Mouse (Mus musculus): ENCODE data around the gene Cga. TPM values are rescaled to one million over a fixed set of nuclear protein-coding genes. Genes with fewer than 3 reads are reported as not detected.
"Not testable (repeated sequence)": the region's sequence is repeated elsewhere in the genome, so short reads cannot be mapped to it uniquely, and the experiment has no call there.

The Cga gene
- polyA plus RNA-seq, 1 experiment = not detected

DNA sequence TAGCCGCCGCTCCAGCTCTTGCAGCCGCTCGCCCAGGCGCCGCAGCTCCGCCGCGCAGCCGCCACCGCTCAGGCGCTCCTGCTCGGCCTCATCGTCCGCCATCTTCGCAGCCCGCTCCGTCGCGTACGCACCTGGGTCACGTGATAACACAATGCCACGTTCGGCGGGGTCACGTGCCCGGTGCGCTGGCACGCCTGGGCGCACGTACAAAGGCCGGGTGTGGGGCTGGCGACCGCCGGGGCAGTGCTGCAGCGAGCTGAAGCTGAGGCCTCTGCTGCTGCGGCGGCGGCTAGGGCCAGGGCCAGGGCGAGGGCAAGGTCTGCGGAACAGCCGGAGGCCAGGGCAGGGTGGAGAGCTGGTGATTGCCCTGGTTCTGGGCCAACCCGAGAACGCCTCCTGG, 10.8 kb upstream of the Cga start, which contains the start of gene Zfp292:
Gene Zfp292, minus strand, starts transcription at position 143 of the 400 bp plus-strand sequence.
- Histone ChIP-seq H3K4me1 (ENCODE audit: control insufficient read depth, insufficient read depth, insufficient read length, low read length) (peaks cover 3% of the 10 kb centered on the region), H3K27ac (replicated peaks; ENCODE audit: low read depth, low read length) (peak within 1 kb of the TSS; percentile 82), H3K4me3 (ENCODE audit: insufficient read depth, low read depth, low read length) (peak within 1 kb of the TSS; percentile 93)

DNA sequence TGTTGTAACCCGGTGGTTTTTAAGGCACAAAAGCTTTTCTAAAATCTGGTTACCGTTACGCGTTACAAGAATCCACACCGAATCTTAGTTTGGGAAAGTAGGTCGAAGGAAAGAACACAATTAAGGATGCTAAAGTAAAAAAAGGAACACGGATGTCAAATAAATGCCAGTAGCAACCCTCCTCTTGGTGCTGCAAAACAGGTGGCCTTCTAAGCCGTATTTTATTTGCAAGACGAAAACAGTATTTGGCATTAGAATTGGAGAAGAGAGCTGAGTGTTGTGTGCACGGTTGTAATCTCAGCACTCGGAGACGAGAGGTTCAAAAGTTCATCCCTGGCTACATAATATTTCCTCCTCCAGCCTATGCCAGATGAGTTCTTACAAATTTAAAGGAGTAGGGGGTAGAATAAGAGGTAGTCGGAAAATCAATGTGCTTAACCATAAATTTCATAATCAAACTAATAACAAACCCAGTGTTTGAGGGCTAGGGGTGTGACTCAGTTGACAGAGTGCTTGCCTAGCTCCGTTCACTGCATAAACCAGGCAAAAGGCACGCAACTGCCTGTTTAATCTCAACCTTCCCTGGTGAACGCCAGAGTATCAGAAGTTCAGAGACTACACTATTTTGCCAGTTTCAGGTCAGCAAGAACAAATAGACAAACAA, 10.1 kb upstream of the Cga start:
- Histone ChIP-seq H3K4me1 (ENCODE audit: control insufficient read depth, insufficient read depth, insufficient read length, low read length) (peaks cover 3% of the 10 kb centered on the region), H3K27ac (replicated peaks; ENCODE audit: low read depth, low read length) (peak overlapping the region; percentile 82)

DNA sequence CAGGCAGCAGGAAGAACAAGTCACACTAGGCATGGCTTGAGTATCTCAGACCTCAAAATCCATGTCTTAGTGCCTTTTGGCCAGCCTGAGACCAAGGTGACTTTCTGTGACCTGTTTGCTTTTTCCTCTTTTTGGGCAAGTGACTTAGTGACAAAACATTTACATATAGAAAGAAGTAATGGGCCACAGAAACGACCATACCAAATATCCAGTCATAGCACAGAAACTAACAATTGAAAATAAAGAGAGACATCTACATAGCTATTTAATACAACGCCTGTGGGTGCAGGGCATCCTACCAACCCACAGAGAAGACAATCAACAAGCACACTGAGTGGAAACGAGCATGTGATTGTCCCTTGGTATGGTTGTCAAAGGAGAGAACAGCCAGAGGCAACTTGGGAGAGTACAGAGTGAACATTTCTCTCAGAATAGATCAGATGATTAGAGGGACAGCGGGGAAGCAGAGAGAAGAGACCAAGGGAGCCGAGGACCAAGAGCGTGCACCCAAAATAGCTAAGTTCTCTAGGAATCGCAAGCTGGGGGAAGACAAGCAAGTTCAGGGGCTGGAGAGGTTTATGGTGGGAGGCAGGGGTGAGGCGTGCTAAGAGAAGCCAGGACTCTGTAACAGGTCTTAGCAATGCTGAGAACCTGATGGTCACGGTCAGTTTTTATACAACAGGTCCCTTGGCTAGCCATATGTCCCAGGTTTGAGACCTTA, 7.8 kb upstream of the Cga start:
- peaks cover 3% of the 10 kb centered on the region; the same call in 1 of the 2 replicates for H3K4me1 ChIP-seq (ENCODE audit: control insufficient read depth, insufficient read depth, insufficient read length, low read length)
- H3K4me3 ChIP-seq (ENCODE audit: insufficient read depth, low read depth, low read length) = peak overlapping the region; percentile 78
- H3K27ac ChIP-seq (replicated peaks; ENCODE audit: low read depth, low read length) = 0 out of 2 replicates have a peak overlapping the region, but pooled peaks have one; percentile 15

More for the DNA sequence above, 10.1 kb upstream of the Cga start:
- H3K4me3 ChIP-seq (ENCODE audit: insufficient read depth, low read depth, low read length) = peak overlapping the region; percentile 93

DNA sequence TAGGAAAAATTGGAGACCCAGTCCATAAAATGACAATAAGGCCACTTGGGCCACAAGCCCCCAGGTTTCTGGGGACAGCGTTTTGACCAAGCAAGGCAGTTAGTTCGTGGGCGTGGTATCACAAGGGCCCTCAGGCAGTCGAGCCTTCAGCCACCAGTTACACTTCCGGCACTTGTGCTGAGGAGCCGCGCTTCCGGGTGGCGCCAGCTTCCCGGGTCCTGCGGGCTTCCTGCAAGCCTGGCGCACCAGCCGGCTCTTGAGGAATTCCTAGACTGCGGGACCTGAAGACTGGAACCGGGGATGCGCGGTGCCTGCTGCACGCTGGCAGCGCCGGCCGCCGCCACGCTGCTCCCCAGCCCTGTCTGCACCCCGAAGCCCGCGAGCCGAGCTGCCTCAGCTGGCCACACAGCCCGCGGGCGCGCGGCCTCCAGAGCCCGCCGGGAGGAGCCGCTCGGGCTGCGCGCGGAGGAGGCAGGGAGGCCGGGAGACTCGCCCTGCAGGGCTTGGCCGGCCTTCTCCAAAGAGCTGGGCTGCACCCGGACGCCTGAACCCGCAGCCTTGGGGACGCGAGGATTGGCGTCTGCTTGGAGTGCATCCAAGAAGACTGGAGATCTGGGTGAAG, 7.0 kb upstream of the Cga start:
- Histone ChIP-seq H3K27ac (replicated peaks; ENCODE audit: low read depth, low read length) (0 out of 2 replicates have a peak overlapping the region, but pooled peaks have one; percentile 15), H3K4me3 (ENCODE audit: insufficient read depth, low read depth, low read length) (peak overlapping the region; percentile 78), H3K4me1 (ENCODE audit: control insufficient read depth, insufficient read depth, insufficient read length, low read length) (no peaks in the 10 kb centered on the region)

DNA sequence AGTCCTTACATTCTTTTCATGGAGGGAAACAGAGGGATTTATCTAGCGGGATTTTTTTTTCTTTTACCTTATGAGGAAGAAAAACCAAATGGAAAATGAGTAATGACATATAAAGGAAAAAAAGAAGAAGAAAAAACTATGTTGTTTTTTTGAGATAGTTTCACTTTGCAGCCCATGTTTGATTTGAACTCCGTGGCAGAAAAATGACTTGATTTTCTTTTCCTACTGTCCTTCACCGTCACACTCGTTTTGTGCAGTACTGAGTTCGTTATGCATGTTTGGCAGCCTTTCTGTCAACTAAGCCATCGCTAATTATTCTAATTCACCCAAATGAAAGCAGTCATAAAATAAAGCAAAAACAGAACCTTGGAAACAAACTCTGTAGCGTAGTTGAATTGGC, 6.3 kb upstream of the Cga start:
- no peak overlapping the region for H3K27ac ChIP-seq (replicated peaks; ENCODE audit: low read depth, low read length)
- peak overlapping the region; percentile 78 for H3K4me3 ChIP-seq (ENCODE audit: insufficient read depth, low read depth, low read length)
- no peaks in the 10 kb centered on the region for H3K4me1 ChIP-seq (ENCODE audit: control insufficient read depth, insufficient read depth, insufficient read length, low read length)

DNA sequence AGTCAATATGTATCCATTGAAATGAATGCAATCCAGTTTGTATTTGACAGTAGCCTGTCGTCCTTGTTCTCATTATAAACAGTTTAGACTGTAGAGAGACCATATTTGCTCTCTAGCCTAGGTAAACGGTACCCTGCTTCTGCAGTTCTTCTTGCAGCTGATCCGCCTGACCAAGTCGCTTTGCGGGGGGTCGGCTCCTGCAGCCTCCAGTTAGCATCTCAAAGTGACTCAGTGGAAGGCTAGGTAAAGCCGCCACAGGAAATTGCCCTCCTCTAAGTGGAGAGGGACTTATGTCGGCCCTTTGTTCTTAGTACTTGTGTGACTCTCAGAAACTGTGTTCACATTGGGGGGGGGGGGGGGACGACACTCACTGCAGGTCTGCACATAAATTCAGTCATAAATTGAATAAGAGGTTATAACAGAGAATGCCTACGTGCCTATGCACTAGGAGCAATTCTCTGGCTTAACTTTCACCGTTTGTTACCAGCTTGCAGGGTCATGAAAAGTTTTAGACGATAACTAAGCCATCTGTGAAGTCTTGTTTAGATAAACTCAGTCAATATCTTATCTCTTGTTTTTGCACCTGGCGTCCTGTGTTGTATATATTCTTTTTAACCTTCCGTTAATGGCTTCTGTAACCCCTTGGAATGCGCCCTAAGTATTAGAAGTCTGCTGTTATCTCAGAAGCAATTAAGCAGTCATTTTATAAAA, 4.3 kb upstream of the Cga start:
- Histone ChIP-seq H3K4me1 (ENCODE audit: control insufficient read depth, insufficient read depth, insufficient read length, low read length) (no peaks in the 10 kb centered on the region), H3K27ac (replicated peaks; ENCODE audit: low read depth, low read length) (no peak overlapping the region), H3K4me3 (ENCODE audit: insufficient read depth, low read depth, low read length) (no peak overlapping the region)

DNA sequence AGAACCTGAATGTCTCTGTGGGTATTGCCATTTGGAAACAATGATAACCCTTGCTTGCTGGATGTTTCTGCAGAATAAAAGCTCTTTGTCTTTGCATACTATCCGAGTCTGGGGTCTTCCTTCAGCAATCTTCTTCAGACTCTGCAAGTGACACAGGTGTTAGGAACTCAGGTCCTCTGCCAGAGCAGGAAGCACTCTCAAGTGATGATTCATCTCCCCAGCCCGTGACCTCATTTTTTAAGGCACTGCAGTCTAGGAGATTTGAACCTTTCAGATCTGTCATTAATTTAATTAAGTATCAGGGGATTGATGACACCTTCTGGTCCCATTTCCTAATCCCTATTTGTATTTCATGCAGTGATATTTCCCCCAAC, 3.8 kb upstream of the Cga start:
- H3K4me1 ChIP-seq (ENCODE audit: control insufficient read depth, insufficient read depth, insufficient read length, low read length) = no peaks in the 10 kb centered on the region

DNA sequence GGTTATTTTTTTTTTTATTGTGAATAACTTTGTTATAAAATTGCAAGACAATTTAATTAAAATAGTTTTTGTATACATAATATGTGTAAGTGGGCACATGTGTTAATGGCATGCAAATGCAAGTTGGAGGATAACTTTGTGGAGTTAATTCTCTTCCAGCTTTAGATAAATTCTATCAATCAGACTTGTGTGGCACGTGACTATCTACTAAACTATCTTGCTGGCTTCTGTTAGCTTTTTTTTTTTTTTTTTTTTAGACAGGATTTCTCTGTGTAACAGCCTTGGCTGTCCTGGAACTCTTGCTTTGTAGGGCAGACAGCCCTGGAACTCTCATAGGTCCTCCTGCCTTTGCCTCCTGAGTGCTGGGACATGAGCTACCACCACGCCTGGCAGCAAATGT, 4.9 kb downstream of the Cga start:
- Histone ChIP-seq H3K4me1 (ENCODE audit: control insufficient read depth, insufficient read depth, insufficient read length, low read length) (no peaks in the 10 kb centered on the region), H3K27ac (replicated peaks; ENCODE audit: low read depth, low read length) (no peak overlapping the region), H3K4me3 (ENCODE audit: insufficient read depth, low read depth, low read length) (no peak overlapping the region)

More for the DNA sequence above, 3.8 kb upstream of the Cga start:
- H3K4me3 ChIP-seq (ENCODE audit: insufficient read depth, low read depth, low read length) = no peak overlapping the region
- no peak overlapping the region for H3K27ac ChIP-seq (replicated peaks; ENCODE audit: low read depth, low read length)

DNA sequence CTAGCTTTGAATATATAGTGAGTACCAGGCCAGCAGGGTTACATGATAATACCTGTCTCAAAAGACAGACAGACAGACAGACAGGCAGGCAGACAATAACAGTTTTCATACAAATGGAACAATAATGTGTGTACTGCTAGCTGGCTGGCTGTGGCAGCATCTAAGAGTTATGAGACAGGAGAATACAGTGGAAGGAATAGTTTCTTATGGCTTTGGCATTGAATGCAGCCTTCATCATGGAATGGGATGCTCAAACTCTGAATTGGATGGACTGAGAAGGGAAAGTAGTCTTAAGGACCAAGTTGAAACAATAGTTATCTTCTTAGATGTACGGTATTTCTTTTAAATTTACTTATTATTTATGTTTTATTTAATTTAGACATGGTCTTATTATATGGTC, 5.7 kb downstream of the Cga start:
- H3K4me1 ChIP-seq (ENCODE audit: control insufficient read depth, insufficient read depth, insufficient read length, low read length) = no peaks in the 10 kb centered on the region
- H3K4me3 ChIP-seq (ENCODE audit: insufficient read depth, low read depth, low read length) = no peak overlapping the region
- no peak overlapping the region for H3K27ac ChIP-seq (replicated peaks; ENCODE audit: low read depth, low read length)

DNA sequence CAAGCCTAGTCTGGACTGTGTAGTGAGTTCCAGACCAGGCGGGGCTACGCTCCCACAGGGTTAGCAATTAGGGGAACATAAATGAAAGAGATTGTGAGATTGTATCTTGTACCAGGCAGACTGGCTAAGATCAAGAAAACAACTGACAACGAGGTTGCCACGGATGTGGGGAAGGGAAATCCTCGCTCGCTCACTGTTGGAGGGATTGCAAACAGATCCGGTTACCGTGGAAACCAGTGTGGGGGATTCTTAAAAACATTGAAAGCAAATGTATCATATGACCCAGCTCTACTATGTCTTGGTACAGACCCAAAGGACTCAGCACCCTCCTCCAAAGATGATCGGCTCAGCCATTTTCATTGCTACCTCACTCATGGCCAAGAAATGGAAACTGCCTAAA, 6.6 kb downstream of the Cga start:
- H3K4me1 ChIP-seq (ENCODE audit: control insufficient read depth, insufficient read depth, insufficient read length, low read length) = no peaks in the 10 kb centered on the region
- no peak overlapping the region for H3K4me3 ChIP-seq (ENCODE audit: insufficient read depth, low read depth, low read length)
- no peak overlapping the region for H3K27ac ChIP-seq (replicated peaks; ENCODE audit: low read depth, low read length)

DNA sequence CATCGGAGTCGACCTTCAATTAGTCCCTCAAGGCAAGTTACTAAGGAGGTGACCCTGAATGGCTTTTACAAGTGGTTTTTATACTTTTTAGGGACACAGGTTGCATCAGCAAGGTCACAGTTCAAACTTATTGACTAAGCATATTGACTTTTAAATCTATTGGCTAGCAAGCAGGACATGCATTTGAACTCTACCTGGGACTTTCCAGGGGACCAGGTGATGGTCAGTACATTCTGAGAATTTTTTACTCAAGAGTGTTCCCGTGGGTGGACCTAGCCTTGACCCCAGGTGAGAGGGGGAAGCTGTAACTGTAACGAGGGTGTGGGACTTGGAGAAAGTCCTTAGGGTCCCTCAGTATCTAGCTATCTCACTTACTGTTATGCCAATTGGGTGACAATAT, 7.6 kb downstream of the Cga start:
- Histone ChIP-seq H3K4me3 (ENCODE audit: insufficient read depth, low read depth, low read length) (no peak overlapping the region), H3K27ac (replicated peaks; ENCODE audit: low read depth, low read length) (no peak overlapping the region), H3K4me1 (ENCODE audit: control insufficient read depth, insufficient read depth, insufficient read length, low read length) (no peaks in the 10 kb centered on the region)

DNA sequence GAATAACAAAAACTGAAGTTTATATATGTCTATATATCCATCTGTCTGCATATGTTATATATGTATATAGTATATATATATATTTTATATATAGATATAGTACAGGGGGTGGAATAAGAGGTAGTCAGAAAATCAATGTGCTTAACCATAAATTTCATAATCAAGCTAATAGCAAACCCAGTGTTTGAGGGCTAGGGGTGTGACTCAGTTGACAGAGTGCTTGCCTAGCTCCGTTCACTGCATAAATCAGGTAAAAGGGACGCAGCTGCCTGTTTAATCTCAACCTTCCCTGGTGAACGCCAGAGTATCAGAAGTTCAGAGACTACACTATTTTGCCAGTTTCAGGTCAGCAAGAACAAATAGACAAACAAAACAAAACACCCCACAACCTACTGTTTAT, 8.0 kb downstream of the Cga start:
- not testable (repeated sequence) for H3K4me1 ChIP-seq (ENCODE audit: control insufficient read depth, insufficient read depth, insufficient read length, low read length); H3K4me3 ChIP-seq (ENCODE audit: insufficient read depth, low read depth, low read length); H3K27ac ChIP-seq (replicated peaks; ENCODE audit: low read depth, low read length)

DNA sequence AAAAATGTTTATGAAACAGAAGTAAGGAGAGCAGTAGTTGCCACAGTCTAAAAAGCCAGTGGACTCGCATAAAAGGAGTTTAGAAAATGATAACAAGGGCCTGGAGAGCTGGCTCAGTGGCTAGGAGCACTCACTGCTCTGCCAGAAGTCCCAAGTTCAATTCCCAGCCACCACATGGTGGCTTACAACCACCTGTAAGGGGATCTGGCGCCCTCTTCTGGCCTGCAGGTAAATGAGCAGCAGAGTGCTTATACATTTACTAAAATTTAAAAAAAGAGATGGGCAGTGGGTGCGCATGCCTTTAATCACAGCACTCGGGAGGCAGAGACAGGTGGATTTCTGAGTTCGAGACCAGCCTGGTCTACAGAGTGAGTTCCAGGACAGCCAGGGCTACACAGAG, 11.8 kb downstream of the Cga start:
- H3K4me3 ChIP-seq (ENCODE audit: insufficient read depth, low read depth, low read length) = no peak overlapping the region
- no peak overlapping the region for H3K27ac ChIP-seq (replicated peaks; ENCODE audit: low read depth, low read length)
- H3K4me1 ChIP-seq (ENCODE audit: control insufficient read depth, insufficient read depth, insufficient read length, low read length) = no peaks in the 10 kb centered on the region

DNA sequence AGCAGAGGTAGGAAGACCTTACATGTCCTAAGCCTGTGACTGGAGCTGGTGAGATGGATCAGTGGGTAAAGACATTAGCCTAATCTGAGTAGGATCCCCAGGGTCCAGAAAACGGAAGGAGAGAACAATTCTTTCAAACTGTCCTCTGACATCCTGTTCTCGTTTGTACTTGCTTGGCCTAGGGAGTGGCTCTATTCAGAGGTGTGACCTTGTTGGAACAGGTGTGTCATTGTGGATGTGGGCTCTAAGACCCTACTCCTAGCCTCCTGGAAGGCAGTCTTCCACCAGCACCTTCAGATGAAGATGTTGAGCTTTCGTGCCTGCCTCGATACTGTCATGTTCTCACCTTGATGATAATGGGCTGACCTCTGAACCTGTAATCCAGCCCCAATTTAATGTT, 12.6 kb downstream of the Cga start:
- H3K4me3 ChIP-seq (ENCODE audit: insufficient read depth, low read depth, low read length) = no peak overlapping the region
- H3K27ac ChIP-seq (replicated peaks; ENCODE audit: low read depth, low read length) = no peak overlapping the region
- H3K4me1 ChIP-seq (ENCODE audit: control insufficient read depth, insufficient read depth, insufficient read length, low read length) = no peaks in the 10 kb centered on the region

DNA sequence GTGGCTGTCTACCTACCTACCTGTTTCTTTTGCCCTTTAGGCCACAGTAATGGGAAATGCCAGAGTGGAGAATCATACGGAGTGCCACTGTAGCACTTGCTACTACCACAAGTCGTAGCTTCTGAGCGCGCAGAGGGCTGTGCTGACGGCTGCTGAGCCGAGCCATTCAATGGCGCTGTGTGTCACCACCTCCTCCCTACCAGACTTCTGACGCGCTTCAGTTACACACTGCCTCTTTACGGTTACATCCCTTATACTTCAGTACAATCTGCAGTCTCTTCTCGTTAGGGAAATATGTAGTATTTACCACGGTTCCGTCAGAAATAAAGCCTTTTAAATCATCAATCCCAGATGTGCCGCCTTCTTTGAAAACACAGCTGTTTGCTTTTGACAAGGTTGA, 13.4 kb downstream of the Cga start:
- Histone ChIP-seq H3K27ac (replicated peaks; ENCODE audit: low read depth, low read length) (no peak overlapping the region), H3K4me1 (ENCODE audit: control insufficient read depth, insufficient read depth, insufficient read length, low read length) (no peaks in the 10 kb centered on the region), H3K4me3 (ENCODE audit: insufficient read depth, low read depth, low read length) (no peak overlapping the region)

Data from brown adipose tissue, adult 24 weeks (tissue).